Mouse (Mus musculus) adipocyte (in vitro differentiated cells): Measurements from ENCODE around the gene Scn4b.

Experiments used
- DNase-seq: peaks from one replicate; pipeline ENCODE4 v3.0.0-alpha.2; 2016; ENCODE audit warnings: low spot score

Gene Scn4b

GRCm38 (mm10) chr9:45189661-45190174, 51.5 kb downstream of the Scn4b start:
- DNase-seq = no peak

DNA sequence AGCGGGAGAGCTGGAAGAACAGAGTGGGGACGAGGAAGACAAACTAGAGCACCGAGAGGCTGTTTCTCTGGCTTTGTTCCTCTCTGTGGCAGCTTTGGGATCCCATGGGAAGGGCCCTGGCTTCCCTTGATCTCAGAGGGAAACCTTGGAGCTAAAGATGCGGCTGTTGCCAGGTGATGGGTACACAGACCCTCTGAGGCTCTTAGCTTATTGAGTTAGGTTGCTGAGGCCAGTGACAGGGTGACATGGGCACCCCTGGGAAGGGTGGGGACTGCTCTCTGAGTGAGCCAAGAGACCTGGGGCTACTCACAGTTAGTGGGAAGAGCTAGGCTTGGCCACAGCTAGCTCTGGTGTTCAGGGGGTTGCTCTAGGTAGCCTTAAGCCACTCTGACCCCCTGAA, 57.3 kb downstream of the Scn4b start:
- no peak for DNase-seq

DNA sequence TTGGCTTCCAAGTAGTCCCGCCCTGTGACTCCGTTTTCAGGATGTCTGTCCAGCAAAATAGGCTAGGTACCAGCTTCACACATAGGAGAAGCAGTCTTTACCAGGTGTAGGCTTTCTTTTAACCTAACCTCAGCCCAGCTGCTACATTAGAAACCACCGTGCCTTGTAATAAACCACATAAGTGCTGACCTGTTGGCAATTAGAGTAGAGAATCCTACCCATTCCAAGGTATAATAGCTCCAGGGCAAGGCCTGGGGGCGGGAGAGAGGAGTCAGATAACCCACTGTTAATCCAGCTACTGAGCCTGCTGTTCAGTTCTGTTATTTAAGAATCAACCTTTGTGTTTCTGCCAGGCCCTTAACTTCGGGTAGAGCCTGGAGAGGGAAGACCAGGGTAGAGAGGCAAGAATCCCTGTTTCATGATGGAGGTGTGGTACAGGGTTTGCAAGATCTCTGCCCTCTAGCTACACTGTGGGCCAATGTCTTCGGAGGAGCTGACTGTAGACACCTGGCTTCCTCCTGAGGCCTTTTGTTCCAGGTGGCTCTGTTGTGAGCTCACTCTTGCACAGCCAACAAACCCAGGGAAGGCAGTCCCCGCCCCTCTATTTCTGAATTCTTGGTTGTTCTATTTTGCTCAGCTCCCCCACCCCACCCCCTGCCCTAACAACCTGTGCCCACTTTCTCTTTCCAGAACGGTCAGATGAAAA, 58.1 kb downstream of the Scn4b start:
- DNase-seq = no peak

GRCm38 (mm10) chr9:45197549-45197948, 59.4 kb downstream of the Scn4b start:
- DNase-seq = no peak

DNA sequence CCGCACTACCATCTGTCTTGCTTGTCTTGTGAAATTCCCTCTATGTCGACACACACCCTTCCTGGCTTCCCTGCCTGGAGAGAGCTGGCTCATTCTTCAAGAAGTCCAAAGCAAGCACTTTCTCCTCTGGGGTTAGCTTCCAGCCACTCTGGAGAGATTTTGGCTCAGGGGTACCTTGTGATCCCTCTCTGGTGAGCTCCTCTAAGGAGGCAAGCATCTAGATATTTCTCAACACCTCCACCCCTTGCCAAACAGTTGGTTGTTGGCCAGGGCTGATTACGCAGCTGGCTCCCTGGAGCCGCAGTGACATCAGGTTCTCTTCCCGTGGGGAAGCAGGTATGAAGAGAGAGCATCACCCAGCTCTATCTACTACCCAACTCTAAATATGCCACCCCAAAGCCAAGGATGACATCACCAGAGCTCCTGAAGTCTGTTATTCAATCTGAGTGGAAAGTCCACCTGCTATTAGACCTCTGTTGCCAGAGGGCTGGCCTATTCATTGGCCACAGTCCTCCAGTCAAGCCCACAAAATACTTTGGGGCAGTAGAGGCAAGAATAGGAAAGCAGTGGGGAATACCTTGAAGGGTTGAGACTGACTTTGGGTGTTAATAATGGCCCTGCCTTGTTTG, 63.2 kb downstream of the Scn4b start:
- DNase-seq = no peak

DNA sequence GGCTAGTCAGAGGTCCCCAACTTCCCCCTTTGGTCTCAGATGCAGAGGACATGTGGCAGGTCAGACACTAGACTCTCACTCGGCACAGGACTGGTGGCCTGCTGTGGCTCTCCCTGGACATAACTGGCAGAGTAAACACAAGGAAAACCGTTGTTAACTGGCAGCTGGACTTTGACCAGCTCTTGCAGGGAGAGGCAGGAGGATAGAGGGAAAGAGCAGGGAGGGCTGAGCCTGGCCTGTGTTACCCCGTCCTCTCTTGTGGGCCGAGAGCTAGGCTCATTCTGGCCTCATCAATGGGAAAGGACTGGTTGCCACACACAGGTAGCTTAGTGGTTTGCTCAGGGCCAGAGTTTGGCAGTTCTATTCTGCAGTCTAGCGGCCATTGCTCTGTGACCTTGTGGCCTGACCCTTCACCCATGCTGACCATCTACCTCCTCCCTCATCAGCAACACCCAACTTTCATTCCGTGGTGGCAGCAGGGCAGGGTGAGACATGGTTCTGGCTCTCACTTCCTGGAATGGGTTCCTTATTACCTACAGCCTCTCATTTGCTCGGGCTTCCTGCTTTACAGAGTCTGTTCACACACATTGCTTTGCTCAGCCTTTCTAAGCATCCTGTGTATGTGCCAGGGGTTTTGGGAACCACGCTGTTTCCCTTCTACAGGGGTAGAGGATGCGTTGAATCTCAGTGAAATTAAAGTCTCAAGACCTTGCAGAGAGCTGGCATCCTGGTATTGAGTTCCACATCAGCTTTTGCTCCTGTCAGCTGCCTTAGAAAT, 64.0 kb downstream of the Scn4b start:
- DNase-seq = no peak
